Mouse (Mus musculus): Measurements from ENCODE around the gene Huwe1.

DNA sequence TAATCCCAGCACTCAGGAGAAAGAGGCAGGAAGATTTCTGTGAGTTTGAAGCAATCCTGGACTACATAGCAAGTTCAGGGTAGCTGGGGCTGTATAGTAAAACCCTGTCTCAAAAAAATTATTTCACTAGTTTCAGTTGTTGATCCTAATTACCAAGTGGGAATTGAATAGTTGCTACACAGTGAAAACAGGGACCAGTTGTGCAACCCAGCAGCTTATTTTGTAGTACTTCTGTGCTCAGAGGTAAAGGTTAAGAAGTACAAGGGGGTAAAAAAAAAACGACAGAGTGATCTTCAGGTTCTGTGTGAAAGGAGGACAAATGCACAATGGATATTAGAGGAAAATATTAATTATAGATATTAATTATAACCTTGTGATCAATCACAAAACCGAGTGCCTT is 138.2 kb downstream of the Huwe1 start:
- TF ChIP-seq CTCF (IDR thresholded peaks at IDR 0.05; ENCODE audit: borderline replicate concordance, extremely low read depth, insufficient read depth, insufficient read length) (no peak), POLR2A (IDR thresholded peaks at IDR 0.05; ENCODE audit: borderline replicate concordance, extremely low read depth, insufficient read depth, insufficient read length, poor library complexity, severe bottlenecking) (no peak)
